26 mouse cellular contexts compared by ENCODE assay signal in the genomic region with DNA sequence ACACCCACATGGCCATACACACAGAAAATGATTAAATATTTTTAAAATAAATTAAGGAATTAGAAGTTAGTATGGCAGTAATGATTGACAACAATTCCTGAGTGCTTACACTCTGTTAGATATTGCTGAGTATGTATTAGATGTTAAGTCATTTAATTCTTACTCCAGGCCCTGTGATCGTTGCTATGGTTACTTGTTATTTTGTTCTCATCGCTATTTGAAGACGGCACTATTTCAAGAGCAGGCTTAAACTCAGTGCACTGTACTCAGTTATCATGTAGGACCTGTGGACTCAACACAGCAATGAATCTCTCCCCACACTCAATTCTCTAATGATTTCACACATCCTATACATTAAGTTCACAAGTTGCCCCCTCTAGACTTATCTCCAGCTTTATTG.
A peak's percentile ranks its signal among the peaks of the same experiment; 100 is the strongest.
DNase-seq lines count a peak whose midpoint lies in the region; ATAC-seq and TF ChIP-seq lines count a peak whose summit lies in the region.
"Had no signal": no experiment of that assay in that cellular context is flagged by ENCODE, and none has a peak within 500 bp of the region (broad histone marks: within the 10 kb centered on the region; RNA-seq: fewer than 3 reads in every experiment).

No protein-coding gene starts in this region.

- H3K4me1 ChIP-seq in forebrain, embryonic 16.5 days (replicated peaks; ENCODE audit: control insufficient read depth, insufficient read depth, low read length) = peaks cover 2% of the 10 kb centered on the region; the same call in 1 of the 2 replicates
- no peaks in the 10 kb centered on the region for H3K4me1 ChIP-seq in forebrain, embryonic 10.5 days
- no peaks in the 10 kb centered on the region for H3K4me1 ChIP-seq in hindbrain, postnatal 0 days (ENCODE audit: insufficient read depth, low read length)
- H3K4me1 ChIP-seq in hindbrain, embryonic 11.5 days (replicated peaks; ENCODE audit: control insufficient read depth, insufficient read depth, low read length) = no peaks in the 10 kb centered on the region
- no peaks in the 10 kb centered on the region for H3K4me1 ChIP-seq in midbrain, embryonic 16.5 days (ENCODE audit: control insufficient read depth, insufficient read depth, low read length)
- H3K4me1 ChIP-seq in midbrain, embryonic 14.5 days (ENCODE audit: control insufficient read depth, insufficient read depth, low read length) = no peaks in the 10 kb centered on the region
- H3K4me1 ChIP-seq: embryonic facial prominence, embryonic 12.5 days; embryonic facial prominence, embryonic 15.5 days; forebrain, embryonic 15.5 days; hindbrain, embryonic 13.5 days; intestine, embryonic 15.5 days had no signal

- no peaks in the 10 kb centered on the region for H3K9me3 ChIP-seq in forebrain, embryonic 16.5 days (ENCODE audit: control insufficient read depth, low read length)
- no peaks in the 10 kb centered on the region for H3K9me3 ChIP-seq in forebrain, embryonic 10.5 days
- H3K9me3 ChIP-seq in hindbrain, postnatal 0 days (ENCODE audit: low read length) = no peaks in the 10 kb centered on the region
- H3K9me3 ChIP-seq in hindbrain, embryonic 11.5 days (ENCODE audit: control insufficient read depth, low read length) = no peaks in the 10 kb centered on the region
- no peaks in the 10 kb centered on the region for H3K9me3 ChIP-seq in midbrain, embryonic 16.5 days (replicated peaks; ENCODE audit: control insufficient read depth, low read length, poor library complexity, severe bottlenecking)
- H3K9me3 ChIP-seq in midbrain, embryonic 14.5 days (ENCODE audit: control insufficient read depth, low read length) = no peaks in the 10 kb centered on the region
- H3K9me3 ChIP-seq: embryonic facial prominence, embryonic 12.5 days; embryonic facial prominence, embryonic 15.5 days; forebrain, embryonic 15.5 days; G1E; hindbrain, embryonic 13.5 days; intestine, embryonic 15.5 days had no signal

- H3K36me3 ChIP-seq in forebrain, embryonic 16.5 days (ENCODE audit: control insufficient read depth, insufficient read depth) = no peaks in the 10 kb centered on the region
- no peaks in the 10 kb centered on the region for H3K36me3 ChIP-seq in forebrain, embryonic 10.5 days (replicated peaks)
- H3K36me3 ChIP-seq in hindbrain, postnatal 0 days (ENCODE audit: insufficient read depth, low read length) = no peaks in the 10 kb centered on the region
- H3K36me3 ChIP-seq in hindbrain, embryonic 11.5 days (ENCODE audit: control insufficient read depth, insufficient read depth, low read length) = no peaks in the 10 kb centered on the region
- H3K36me3 ChIP-seq in midbrain, embryonic 16.5 days (ENCODE audit: control insufficient read depth, insufficient read depth, low read length) = no peaks in the 10 kb centered on the region
- no peaks in the 10 kb centered on the region for H3K36me3 ChIP-seq in midbrain, embryonic 14.5 days (ENCODE audit: control insufficient read depth, insufficient read depth, low read length)
- H3K36me3 ChIP-seq: embryonic facial prominence, embryonic 12.5 days; embryonic facial prominence, embryonic 15.5 days; forebrain, embryonic 15.5 days; G1E; hindbrain, embryonic 13.5 days; intestine, embryonic 15.5 days had no signal

- H3K9ac ChIP-seq in forebrain, embryonic 16.5 days (replicated peaks; ENCODE audit: low read depth, low read length) = no peak overlapping the region
- no peak overlapping the region for H3K9ac ChIP-seq in hindbrain, postnatal 0 days (replicated peaks; ENCODE audit: low read length)
- H3K9ac ChIP-seq in hindbrain, embryonic 11.5 days (ENCODE audit: low read depth, low read length) = no peak overlapping the region
- no peak overlapping the region for H3K9ac ChIP-seq in midbrain, embryonic 16.5 days (ENCODE audit: low read depth, low read length)
- H3K9ac ChIP-seq in midbrain, embryonic 14.5 days (replicated peaks; ENCODE audit: low read length) = no peak overlapping the region
- H3K9ac ChIP-seq: embryonic facial prominence, embryonic 12.5 days; embryonic facial prominence, embryonic 15.5 days; forebrain, embryonic 15.5 days; hindbrain, embryonic 13.5 days; intestine, embryonic 15.5 days had no signal

- H3K27ac ChIP-seq in forebrain, embryonic 16.5 days (ENCODE audit: low read length) = no peak overlapping the region
- H3K27ac ChIP-seq in forebrain, embryonic 10.5 days = no peak overlapping the region
- no peak overlapping the region for H3K27ac ChIP-seq in hindbrain, postnatal 0 days
- no peak overlapping the region for H3K27ac ChIP-seq in hindbrain, embryonic 11.5 days (ENCODE audit: low read depth, low read length)
- no peak overlapping the region for H3K27ac ChIP-seq in midbrain, embryonic 16.5 days (ENCODE audit: low read length)
- H3K27ac ChIP-seq in midbrain, embryonic 14.5 days (replicated peaks; ENCODE audit: low read depth, low read length) = no peak overlapping the region
- H3K27ac ChIP-seq: embryonic facial prominence, embryonic 12.5 days; embryonic facial prominence, embryonic 15.5 days; forebrain, embryonic 15.5 days; gastrocnemius, adult 2 months; hindbrain, embryonic 13.5 days; intestine, embryonic 15.5 days had no signal

- H3K4me3 ChIP-seq in forebrain, embryonic 16.5 days (replicated peaks; ENCODE audit: low read length) = no peak overlapping the region
- no peak overlapping the region for H3K4me3 ChIP-seq in forebrain, embryonic 10.5 days
- H3K4me3 ChIP-seq in hindbrain, postnatal 0 days (ENCODE audit: low read length) = no peak overlapping the region
- H3K4me3 ChIP-seq in hindbrain, embryonic 11.5 days (ENCODE audit: low read depth, low read length) = no peak overlapping the region
- H3K4me3 ChIP-seq in midbrain, embryonic 16.5 days (ENCODE audit: low read depth, low read length) = no peak overlapping the region
- no peak overlapping the region for H3K4me3 ChIP-seq in midbrain, embryonic 14.5 days (replicated peaks; ENCODE audit: low read depth, low read length)
- H3K4me3 ChIP-seq: embryonic facial prominence, embryonic 12.5 days; embryonic facial prominence, embryonic 15.5 days; forebrain, embryonic 15.5 days; gastrocnemius, adult 2 months; hindbrain, embryonic 13.5 days; intestine, embryonic 15.5 days had no signal

- 74% methylated on average over 3 of the region's 3 CpGs for WGBS in forebrain, embryonic 16.5 days
- WGBS in forebrain, embryonic 10.5 days = 93% methylated on average over 3 of the region's 3 CpGs
- 70% methylated on average over 3 of the region's 3 CpGs for WGBS in hindbrain, postnatal 0 days
- WGBS in hindbrain, embryonic 11.5 days = 91% methylated on average over 3 of the region's 3 CpGs
- WGBS in midbrain, embryonic 16.5 days = 70% methylated on average over 3 of the region's 3 CpGs
- 87% methylated on average over 3 of the region's 3 CpGs for WGBS in midbrain, embryonic 14.5 days

- no peak overlapping the region for H3K4me2 ChIP-seq in forebrain, embryonic 16.5 days (ENCODE audit: low read length)
- no peak overlapping the region for H3K4me2 ChIP-seq in hindbrain, postnatal 0 days (ENCODE audit: low read depth, low read length)
- no peak overlapping the region for H3K4me2 ChIP-seq in hindbrain, embryonic 11.5 days (replicated peaks; ENCODE audit: low read depth, low read length)
- H3K4me2 ChIP-seq in midbrain, embryonic 16.5 days (ENCODE audit: low read length) = no peak overlapping the region
- H3K4me2 ChIP-seq in midbrain, embryonic 14.5 days (ENCODE audit: low read length) = no peak overlapping the region
- H3K4me2 ChIP-seq: embryonic facial prominence, embryonic 12.5 days; embryonic facial prominence, embryonic 15.5 days; forebrain, embryonic 15.5 days; heart, embryonic 11.5 days; hindbrain, embryonic 13.5 days; intestine, embryonic 15.5 days had no signal

- no peak for TF ChIP-seq CTCF in hindbrain, postnatal 0 days (IDR thresholded peaks at IDR 0.05; ENCODE audit: low read depth)

- DNase-seq in forebrain, embryonic 10.5 days (ENCODE audit: extremely low spot score, low spot score) = no peak
- DNase-seq in hindbrain, postnatal 0 days (ENCODE audit: low spot score) = no peak
- DNase-seq in hindbrain, embryonic 11.5 days (ENCODE audit: low spot score) = no peak
- no peak for DNase-seq in midbrain, embryonic 14.5 days
- DNase-seq: adrenal gland, postnatal 10 days; adrenal gland, postnatal 36 days; B cell, adult 2 months; cerebellum, adult 11 months; cerebellum, adult 2 months; cerebellum, adult 9-11 months; cerebellum, postnatal 25 days; gastrocnemius, adult 2 months; gastrocnemius, postnatal 14 days; heart, adult 11 months; kidney, adult 11 months had no signal

- H3K27me3 ChIP-seq in forebrain, embryonic 16.5 days (replicated peaks; ENCODE audit: control insufficient read depth, insufficient read depth, low read length) = no peaks in the 10 kb centered on the region
- H3K27me3 ChIP-seq in forebrain, embryonic 10.5 days (ENCODE audit: poor library complexity, severe bottlenecking) = no peaks in the 10 kb centered on the region
- H3K27me3 ChIP-seq in hindbrain, postnatal 0 days (ENCODE audit: insufficient read depth, low read length) = no peaks in the 10 kb centered on the region
- no peaks in the 10 kb centered on the region for H3K27me3 ChIP-seq in hindbrain, embryonic 11.5 days (ENCODE audit: control insufficient read depth, insufficient read depth, low read length)
- H3K27me3 ChIP-seq in midbrain, embryonic 16.5 days (ENCODE audit: control insufficient read depth, insufficient read depth, low read depth, low read length) = no peaks in the 10 kb centered on the region
- H3K27me3 ChIP-seq in midbrain, embryonic 14.5 days (ENCODE audit: control insufficient read depth, insufficient read depth, low read length) = no peaks in the 10 kb centered on the region
- H3K27me3 ChIP-seq: CH12.LX; embryonic facial prominence, embryonic 12.5 days; embryonic facial prominence, embryonic 15.5 days; forebrain, embryonic 15.5 days; hindbrain, embryonic 13.5 days; intestine, embryonic 15.5 days; Patski had no signal

- 0 out of 2 replicates have a peak, but pooled peaks have one; percentile 24 for ATAC-seq in forebrain, embryonic 16.5 days
- ATAC-seq in hindbrain, postnatal 0 days = 0 out of 2 replicates have a peak, but pooled peaks have one; percentile 27
- ATAC-seq in hindbrain, embryonic 11.5 days (ENCODE audit: low FRiP score) = no peak
- 0 out of 2 replicates have a peak, but pooled peaks have one; percentile 60 for ATAC-seq in midbrain, embryonic 16.5 days
- ATAC-seq in midbrain, embryonic 14.5 days (ENCODE audit: low FRiP score, low TSS enrichment) = no peak
- ATAC-seq: forebrain, embryonic 15.5 days; intestine, embryonic 15.5 days; Patski had no signal

Comparison
In these comparisons a context has a peak if more than half of its experiments do, and no peak if none do; other contexts are left out.
1. ATAC-seq: peak in forebrain, embryonic 16.5 days (single experiment), hindbrain, postnatal 0 days (single experiment) and midbrain, embryonic 16.5 days (single experiment); none in hindbrain, embryonic 11.5 days (single experiment) and midbrain, embryonic 14.5 days (single experiment).